Mouse (Mus musculus) bone marrow macrophage, adult 2 months (primary cell): ENCODE measurements around the gene Polk.

Experiments
- CTCF ChIP-seq: IDR thresholded peaks from 2 replicates; pipeline ENCODE4 v1.5.1; 2012; ENCODE audit warnings: low read depth, mild to moderate bottlenecking, low read length, moderate library complexity
- POLR2A ChIP-seq: IDR thresholded peaks from 2 replicates; pipeline ENCODE4 v1.6.1; 2012; ENCODE audit warnings: mild to moderate bottlenecking, low read depth, low read length, borderline replicate concordance

GRCm38 (mm10) chr13:96511262-96511661 is 31.1 kb downstream of the Polk start:
- TF ChIP-seq POLR2A (no peak), CTCF (no peak)
